Mouse (Mus musculus) layer of hippocampus, adult 9-10 months (tissue): Measurements from ENCODE around the gene Prn.

Experiments
- DNase-seq: peaks from one replicate; pipeline ENCODE4 v3.0.0; 2022; ENCODE audit warnings: low spot score

The Prn gene

GRCm38 (mm10) chr2:131996369-131996768 is 86.6 kb downstream of the Prn start:
- no peak for DNase-seq

- no peak for DNase-seq
Measured at GRCm38 (mm10) chr2:131997356-131997755, 87.6 kb downstream of the Prn start.

DNA sequence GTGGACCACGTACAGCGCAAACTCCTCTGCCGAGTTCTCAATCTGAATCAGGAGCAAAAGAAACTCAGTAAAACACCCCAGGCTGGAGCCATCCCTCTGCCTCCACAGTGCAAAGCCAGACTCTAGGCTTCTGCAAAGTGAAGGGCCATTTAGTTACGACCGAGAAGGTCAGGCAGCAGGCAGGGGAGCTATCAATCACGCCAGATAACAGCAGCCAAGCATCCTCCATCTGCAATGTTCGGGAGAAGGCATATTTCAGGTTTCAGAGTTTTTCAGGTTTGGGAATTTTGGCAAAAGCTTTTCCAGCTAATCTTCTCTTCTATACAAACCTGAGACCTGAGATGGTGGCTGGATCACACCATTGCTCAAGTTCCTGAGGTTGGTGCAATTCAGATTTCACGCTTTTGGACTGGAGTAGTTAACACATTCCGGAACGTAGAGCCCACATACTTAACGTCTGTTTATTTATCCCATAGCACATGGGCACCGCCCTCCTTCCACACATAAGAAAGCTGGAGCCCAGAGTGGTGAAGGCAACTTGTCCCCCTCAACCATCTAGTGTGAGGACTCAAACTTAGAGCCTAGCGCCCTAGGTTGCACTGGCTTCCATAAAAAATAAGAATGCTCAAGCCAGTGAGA is 92.1 kb downstream of the Prn start:
- no peak for DNase-seq

- DNase-seq: no peak
Measured at GRCm38 (mm10) chr2:132003916-132004315, 94.2 kb downstream of the Prn start.

GRCm38 (mm10) chr2:132004495-132005136 is 94.9 kb downstream of the Prn start:
- no peak for DNase-seq

- no peak for DNase-seq
Measured at GRCm38 (mm10) chr2:132005445-132005844, 95.7 kb downstream of the Prn start.
